Mouse (Mus musculus): ENCODE data around the gene Tex264.
A peak's percentile ranks its signal among the peaks of the same experiment; 100 is the strongest.

The Tex264 gene

GRCm38 (mm10) chr9:106685249-106686101, at the start of gene Tex264:
Gene Tex264 (minus strand): TSS chr9:106685927.
- DNase-seq (ENCODE audit: low spot score in 2 of 2) = peak; percentile 70 to 81

GRCm38 (mm10) chr9:106733690-106734089, 48.0 kb upstream of the Tex264 start:
- no peak for DNase-seq (ENCODE audit: low spot score in 2 of 2)

GRCm38 (mm10) chr9:106729416-106729815, 43.7 kb upstream of the Tex264 start:
- no peak for DNase-seq (ENCODE audit: low spot score in 2 of 2)

GRCm38 (mm10) chr9:106726891-106727290, 41.2 kb upstream of the Tex264 start:
- no peak for DNase-seq (ENCODE audit: low spot score in 2 of 2)

DNA sequence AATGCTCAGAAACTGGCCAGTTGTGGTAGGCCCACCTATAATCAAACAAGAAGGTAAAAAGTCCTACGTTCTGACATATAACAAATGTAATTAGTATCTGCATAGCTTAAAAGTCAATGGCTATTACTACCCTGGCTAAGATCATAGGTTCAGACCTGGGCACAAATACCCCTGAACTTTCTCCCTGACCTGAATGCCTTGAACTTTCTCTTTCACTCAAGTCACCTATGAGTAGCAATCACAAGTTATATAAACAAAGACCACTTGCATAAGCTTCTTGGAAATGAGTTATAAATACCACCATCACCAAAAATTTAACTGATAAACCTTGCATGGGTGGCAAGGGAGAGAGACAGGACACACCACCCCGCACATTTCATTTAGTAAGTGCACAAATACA, 39.7 kb upstream of the Tex264 start:
- DNase-seq (ENCODE audit: low spot score in 2 of 2) = no peak

DNA sequence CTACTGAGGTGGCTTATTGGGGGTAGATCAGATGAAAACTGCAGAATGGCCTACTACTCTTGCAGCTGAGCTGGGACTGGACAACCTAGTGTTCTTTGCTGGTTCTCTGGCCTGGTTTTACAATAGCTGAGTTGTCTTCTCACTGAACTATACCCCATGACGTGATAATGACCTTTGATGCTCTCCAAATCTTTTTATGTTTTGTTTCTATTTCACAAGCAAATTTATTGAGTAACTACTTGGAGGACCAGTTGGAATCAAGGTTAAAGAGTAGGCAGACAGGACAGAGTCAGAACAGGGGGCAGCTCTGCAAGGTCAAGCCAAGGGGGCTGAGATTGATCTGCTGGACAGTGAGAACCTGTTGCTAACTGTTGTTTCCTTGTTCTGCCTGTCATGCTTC, 39.1 kb upstream of the Tex264 start:
- DNase-seq (ENCODE audit: low spot score in 2 of 2) = no peak

DNA sequence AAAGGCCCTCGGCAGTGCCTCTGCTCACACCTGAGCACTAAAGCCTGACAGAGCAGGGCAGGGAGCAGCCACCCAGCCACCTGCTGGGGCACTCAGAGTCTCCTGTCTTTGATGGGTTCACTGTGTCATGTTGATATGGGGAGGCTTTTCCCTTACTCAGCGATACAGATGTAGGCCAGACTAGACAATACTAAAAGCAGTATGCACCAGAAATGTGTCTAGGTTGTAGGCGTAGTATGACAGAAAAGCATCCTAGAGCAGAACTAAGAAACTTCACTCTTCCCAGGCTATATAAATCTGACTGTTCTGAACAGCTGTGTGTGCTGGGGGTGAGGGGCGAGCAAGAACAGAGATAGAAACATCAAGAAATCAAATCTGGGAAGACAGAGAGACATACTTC, 31.0 kb upstream of the Tex264 start:
- no peak for DNase-seq (ENCODE audit: low spot score in 2 of 2)

DNA sequence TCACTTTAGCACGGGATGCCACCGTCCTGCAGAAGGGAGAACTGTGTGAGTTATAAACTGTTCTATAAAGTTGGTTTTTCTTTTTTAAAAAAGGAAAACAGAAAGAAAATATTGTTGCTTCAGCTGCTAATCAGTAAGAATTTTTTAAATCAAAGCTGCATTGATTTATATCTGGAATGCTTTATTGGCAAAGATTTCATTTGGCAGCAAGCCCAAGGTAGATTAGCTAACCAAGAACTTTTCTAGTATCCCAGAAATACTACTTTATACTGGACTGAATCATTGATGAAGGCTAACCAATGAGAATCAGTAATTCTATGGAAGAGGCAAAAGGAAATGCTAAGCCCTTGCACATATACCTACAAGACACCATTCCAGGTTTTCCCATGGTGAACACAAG, 30.5 kb upstream of the Tex264 start:
- DNase-seq (ENCODE audit: low spot score in 2 of 2) = no peak

GRCm38 (mm10) chr9:106712470-106712869, 26.7 kb upstream of the Tex264 start:
- no peak for DNase-seq (ENCODE audit: low spot score in 2 of 2)

GRCm38 (mm10) chr9:106692973-106693481, 7.3 kb upstream of the Tex264 start:
- no peak for DNase-seq (ENCODE audit: low spot score in 2 of 2)

GRCm38 (mm10) chr9:106688834-106689233, 3.1 kb upstream of the Tex264 start:
- DNase-seq (ENCODE audit: low spot score in 2 of 2) = no peak

DNA sequence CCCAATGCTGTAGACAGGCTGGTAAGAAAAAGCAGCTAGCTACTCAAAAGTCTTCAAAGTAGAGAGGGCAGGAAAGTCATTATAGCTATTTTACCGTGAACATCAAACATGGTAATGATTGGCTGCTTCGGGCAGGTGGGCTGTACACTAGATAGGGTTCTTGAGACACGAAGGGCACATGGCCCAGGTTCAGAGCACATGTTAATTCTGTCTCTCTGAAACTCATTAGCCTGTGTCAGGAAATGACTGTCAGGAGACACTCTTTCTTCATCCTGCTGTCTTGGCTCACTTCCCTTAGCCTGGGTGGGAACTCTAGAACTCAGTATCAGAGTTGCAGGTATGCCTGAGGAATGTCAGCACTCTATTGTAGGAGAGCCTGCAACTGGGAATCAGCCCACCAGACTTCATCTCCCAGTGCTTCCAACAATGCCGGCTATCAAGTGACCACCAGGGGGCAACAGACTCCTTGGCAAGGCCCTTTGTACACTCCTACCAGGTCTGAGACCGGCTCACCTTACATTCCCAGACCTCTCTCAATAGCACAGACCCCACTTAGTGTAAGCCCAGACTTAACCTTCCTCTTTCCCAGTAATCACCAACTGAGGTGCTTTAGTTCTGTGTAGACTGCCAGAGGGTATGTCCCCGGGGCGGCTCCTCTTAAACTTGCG, 1.4 kb upstream of the Tex264 start:
- peak; percentile 63 to 84 for DNase-seq (ENCODE audit: low spot score in 2 of 2)

GRCm38 (mm10) chr9:106684918-106685248, 844 bp downstream of the Tex264 start:
- no peak for DNase-seq (ENCODE audit: low spot score in 2 of 2)

GRCm38 (mm10) chr9:106684093-106684872, 1.4 kb downstream of the Tex264 start:
- no peak for DNase-seq (ENCODE audit: low spot score in 2 of 2)

DNA sequence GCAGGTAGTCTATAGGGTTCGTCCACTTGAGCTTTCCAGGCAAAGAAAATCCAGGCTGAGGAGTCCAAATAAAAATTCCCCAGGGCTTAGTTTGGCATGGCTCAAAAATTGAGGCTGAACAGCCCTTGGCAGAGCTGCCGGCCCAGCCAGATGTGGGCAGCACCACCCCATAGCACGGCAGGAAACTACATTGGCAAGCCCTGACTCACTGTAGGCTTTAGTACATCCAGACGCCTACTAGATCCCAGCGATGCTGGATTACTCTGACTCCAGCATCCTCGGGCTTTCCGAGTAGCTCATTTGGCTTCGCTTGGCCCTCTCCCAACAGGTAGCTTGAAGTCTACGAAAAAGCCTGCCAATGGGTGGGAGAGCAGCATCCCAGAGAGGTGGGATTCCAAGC, 4.7 kb downstream of the Tex264 start:
- DNase-seq (ENCODE audit: low spot score in 2 of 2) = no peak

DNA sequence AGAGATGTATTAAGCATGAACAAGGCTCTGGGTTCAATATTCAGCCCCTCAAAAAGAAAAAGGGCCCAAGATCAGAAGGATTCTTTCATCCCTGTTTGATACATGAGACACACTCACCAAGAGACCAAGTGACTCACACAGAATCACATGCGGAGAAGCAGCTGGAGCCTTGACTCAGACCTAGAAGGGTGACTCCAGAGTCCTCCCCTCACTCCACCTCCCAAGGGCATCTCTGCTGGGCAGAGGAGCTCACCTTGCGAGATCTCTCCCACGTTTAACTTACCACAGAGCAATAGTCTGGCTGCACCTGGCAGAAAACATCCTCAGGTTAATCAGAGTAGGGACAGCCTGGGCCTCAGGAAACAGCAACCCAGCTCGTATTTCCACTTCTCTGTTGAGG, 7.5 kb downstream of the Tex264 start:
- no peak for DNase-seq (ENCODE audit: low spot score in 2 of 2)

DNA sequence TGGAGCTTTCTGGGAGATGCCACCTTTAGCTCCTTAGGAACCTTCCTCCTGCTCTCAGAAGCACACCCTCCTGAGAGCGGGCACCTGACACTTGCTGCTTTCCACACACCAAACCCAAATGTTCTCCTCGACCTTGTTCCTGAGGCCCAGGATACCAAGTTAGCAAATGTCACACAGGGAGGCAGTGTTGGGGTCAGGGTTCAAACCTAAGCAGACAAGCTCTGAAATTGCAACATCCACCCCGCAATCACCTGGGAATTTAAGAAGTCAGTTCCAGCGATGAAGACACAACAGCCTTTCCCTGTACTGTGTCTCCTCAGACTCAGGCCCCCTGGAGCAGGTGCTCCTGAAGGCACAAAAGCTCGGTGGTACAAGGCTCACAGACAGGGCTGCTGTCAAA, 8.0 kb downstream of the Tex264 start:
- no peak for DNase-seq (ENCODE audit: low spot score in 2 of 2)

DNA sequence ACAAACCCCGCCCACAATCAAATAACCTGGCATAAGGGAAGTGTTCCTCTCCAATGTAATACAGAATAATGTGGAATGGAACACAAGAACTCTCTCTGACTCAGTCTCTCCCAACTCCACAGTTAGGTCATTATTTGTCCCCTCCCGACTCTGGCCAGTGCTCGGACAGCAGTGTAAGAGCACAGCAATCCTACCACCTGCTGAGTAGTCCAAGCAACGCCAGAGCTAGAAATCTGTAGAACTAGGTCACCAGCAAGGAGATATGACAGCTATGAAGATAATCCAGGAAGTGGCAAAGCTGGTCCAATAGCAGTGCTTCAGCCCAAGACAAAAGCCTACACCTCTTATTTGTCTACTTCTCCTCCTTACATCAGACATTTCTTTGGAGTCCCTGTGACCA, 9.2 kb downstream of the Tex264 start:
- no peak for DNase-seq (ENCODE audit: low spot score in 2 of 2)

- DNase-seq (ENCODE audit: low spot score in 2 of 2) = no peak
Measured at GRCm38 (mm10) chr9:106675965-106676364, 9.8 kb downstream of the Tex264 start.

- peak; percentile 71 to 86 for DNase-seq (ENCODE audit: low spot score in 2 of 2)
Measured at GRCm38 (mm10) chr9:106675480-106675879, 10.2 kb downstream of the Tex264 start.

DNA sequence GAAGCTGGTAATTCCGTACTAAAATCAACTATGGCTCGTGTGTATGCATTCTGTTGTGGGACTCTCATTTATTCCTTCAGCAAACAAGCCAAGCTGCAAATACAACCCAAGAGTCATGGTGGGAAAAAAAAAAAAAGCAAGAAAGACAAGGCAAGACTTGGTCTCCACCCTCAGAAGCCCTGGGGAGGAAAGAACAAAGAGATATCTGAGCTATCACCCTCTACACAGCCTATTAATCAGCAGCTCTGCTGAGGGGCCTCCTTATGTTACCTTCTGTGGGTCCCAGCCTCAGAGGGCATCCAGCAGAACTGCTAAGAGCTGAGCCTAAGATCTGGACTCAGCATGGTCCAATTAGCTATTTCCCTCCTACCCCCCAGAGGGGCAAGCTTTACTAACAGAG, 11.9 kb downstream of the Tex264 start:
- no peak for DNase-seq (ENCODE audit: low spot score in 2 of 2)

GRCm38 (mm10) chr9:106664856-106665255, 20.9 kb downstream of the Tex264 start:
- no peak for DNase-seq (ENCODE audit: low spot score in 2 of 2)

Measured in spleen, postnatal 4 days (tissue).